Mouse (Mus musculus) ZHBTc4 (cell line): ENCODE data around the gene Olfr1056.
"Not testable (repeated sequence)": the region's sequence is repeated elsewhere in the genome, so short reads cannot be mapped to it uniquely, and the experiment has no call there.

ENCODE experiments used
- DNase-seq: peaks from one replicate; pipeline ENCODE4 v3.0.0-alpha.2; 2011; ENCODE audit warnings: low read depth, low spot score

The Olfr1056 gene

GRCm38 (mm10) chr2:86362369-86362768, at the start of gene Olfr1056:
Olfr1056 (minus strand) TSS chr2:86362469.
- no peak for DNase-seq

- no peak for DNase-seq
These were observed 32.8 kb upstream of the Olfr1056 start for GRCm38 (mm10) chr2:86395114-86395513.

- DNase-seq = not testable (repeated sequence)
These were observed 26.2 kb upstream of the Olfr1056 start, which contains the start of gene Olfr1058 for GRCm38 (mm10) chr2:86388461-86388860. Olfr1058 (minus strand) TSS chr2:86388561.

GRCm38 (mm10) chr2:86378293-86378692, 16.0 kb upstream of the Olfr1056 start, which contains the start of gene Olfr1057:
Olfr1057 (minus strand) TSS chr2:86378393.
- DNase-seq = no peak

GRCm38 (mm10) chr2:86366342-86366741, 4.1 kb upstream of the Olfr1056 start:
- DNase-seq = peak; percentile 76

- not testable (repeated sequence) for DNase-seq
These were observed 10.5 kb downstream of the Olfr1056 start for GRCm38 (mm10) chr2:86351751-86352150.

- no peak for DNase-seq
These were observed 12.1 kb downstream of the Olfr1056 start, which contains the start of gene Olfr1055 for GRCm38 (mm10) chr2:86350184-86350583. Olfr1055 (minus strand) TSS chr2:86350284.

GRCm38 (mm10) chr2:86335333-86335732, 26.9 kb downstream of the Olfr1056 start, which contains the start of gene Olfr1054:
Olfr1054 (minus strand) TSS chr2:86335433.
- DNase-seq = no peak

GRCm38 (mm10) chr2:86315184-86315583, 47.1 kb downstream of the Olfr1056 start, which contains the start of gene Olfr1053:
Olfr1053 (minus strand) TSS chr2:86315284.
- DNase-seq = no peak
